Mouse (Mus musculus) retina, postnatal 1 day (tissue): ENCODE results near the gene Upk3bl.

Experiments
- DNase-seq: peaks from one replicate; pipeline ENCODE4 v3.0.0-alpha.2; 2012

Upk3bl gene

DNA sequence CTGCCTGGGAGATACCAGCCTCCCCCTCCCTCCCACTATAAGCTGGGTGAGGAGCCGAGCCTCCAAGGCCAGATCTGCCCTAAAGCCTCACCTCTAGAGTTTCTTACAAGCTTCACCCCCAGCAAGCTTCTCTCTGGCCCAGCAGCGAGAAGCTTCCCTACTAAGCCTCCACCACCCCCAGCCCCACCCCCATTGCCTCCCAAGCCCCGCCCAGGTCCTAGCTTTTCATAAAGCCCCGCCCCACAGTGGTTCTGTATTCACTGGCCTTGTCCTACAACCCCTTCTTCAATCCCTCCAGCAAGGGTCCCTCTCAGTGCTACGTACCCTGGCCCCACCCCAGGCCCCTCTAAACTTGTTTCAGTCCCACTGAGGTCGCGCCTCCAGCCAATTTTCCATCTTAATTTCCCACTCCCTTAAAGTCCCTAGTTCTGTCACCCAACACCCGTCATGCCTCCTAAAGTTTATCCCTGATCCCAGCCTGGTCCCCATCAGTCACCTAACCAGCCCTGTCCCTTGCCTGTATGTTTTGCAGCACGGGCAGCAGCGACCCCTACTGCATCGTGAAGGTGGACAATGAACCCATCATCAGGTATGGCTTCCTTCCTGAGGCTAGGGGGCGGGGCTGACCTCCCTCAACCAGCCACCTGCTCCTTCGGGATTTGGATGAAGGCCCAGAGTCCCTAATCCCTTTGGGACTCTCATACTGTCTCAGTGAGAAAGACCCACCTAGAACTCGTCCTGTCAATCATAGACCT is 34.7 kb downstream of the Upk3bl start:
- peak; percentile 43 for DNase-seq

DNA sequence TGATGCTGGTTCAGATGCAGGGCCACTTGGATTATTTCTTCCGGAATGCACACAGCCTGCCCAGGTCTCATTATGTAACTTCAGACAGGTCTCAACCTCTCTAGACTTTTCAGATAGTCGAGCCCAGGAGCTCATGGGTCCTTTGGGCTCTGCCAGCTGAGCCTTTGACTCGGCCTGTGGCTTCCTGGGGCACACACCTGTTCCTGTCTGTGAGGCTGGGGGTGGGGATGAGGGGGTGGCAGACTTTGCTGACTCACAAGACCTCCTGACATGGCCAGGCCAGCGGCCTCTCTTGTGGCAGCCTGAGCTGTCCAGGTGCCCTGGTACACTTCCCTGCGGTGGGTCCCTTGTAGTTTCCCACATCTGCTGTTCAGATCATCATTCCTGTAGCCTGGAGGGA is 37.6 kb downstream of the Upk3bl start:
- DNase-seq, result no peak

DNA sequence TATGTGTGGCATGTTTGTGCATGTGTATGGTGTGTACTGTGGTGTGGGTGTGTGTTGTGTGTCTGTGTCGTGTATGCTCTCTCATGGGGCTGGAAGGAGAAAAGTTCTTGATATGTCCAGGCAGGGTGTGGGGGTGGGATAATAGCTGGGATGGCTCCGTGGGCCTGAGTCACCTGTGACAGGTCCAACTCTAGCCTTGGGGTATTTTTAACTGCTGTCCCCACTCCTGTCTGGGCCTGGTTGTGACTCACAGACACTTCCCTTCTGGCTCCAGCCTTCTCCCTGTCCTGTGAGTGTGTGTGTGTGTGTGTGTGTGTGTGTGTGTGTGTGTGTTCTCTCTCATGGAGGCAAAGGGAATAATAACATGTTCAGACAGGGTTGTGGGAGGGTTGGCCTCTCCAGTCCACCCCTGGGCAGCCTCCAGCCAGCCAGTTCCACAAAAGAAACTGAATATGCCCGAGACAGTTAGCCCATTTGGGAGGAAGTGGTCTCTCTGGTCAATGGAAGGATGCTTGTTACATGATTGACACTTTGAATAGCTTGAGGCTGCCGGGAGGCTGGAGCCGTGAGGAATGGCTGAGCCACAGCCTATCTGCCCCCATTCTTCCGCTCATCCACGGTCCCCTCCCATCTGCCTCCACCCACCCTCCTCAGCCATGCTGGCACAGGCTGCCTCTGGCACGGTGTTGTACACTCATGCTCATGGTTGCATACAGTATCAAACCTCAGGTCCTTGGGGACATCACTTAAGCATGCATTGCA is 40.1 kb downstream of the Upk3bl start:
- DNase-seq, result no peak

DNA sequence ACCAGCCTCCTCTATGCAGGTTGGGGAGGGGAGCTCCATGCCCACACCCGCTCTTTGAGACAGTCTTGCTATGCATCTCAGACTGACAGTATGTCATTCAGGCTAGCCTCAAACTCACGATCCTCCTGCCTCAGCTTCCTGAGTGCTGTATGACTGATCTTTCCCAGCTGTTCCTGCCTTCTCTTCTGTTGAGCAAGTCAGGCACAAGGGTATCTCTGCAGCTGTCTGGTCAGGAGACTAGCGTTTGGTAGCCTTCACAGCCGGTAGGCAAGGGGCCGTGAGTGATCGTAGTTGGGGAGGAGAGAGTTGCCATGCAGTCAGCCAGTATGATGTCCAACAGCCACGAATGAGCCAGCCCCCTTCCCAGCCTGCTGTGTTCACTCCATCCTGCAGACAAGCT is 40.8 kb downstream of the Upk3bl start:
- no peak for DNase-seq

DNA sequence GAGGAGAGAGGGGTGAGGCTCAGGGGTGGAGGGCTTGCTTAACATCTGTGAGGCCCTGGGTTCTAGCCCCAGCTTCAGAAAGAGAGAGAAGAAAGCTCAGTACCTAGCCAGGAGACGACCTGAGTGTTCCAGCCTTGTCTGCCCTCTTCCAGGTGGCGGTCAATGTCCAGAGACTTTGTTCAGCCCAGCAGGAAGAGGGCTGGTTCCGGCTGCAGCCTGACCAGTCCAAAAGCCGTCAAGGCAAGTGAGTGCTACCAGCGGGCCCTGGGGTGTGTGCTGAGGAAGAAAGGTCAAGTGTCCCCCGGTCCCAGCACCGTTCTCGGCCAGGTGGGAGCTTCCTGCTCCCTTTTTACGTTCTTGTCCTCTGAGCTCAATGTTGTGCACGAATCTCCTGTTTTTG is 44.2 kb downstream of the Upk3bl start:
- no peak for DNase-seq

DNA sequence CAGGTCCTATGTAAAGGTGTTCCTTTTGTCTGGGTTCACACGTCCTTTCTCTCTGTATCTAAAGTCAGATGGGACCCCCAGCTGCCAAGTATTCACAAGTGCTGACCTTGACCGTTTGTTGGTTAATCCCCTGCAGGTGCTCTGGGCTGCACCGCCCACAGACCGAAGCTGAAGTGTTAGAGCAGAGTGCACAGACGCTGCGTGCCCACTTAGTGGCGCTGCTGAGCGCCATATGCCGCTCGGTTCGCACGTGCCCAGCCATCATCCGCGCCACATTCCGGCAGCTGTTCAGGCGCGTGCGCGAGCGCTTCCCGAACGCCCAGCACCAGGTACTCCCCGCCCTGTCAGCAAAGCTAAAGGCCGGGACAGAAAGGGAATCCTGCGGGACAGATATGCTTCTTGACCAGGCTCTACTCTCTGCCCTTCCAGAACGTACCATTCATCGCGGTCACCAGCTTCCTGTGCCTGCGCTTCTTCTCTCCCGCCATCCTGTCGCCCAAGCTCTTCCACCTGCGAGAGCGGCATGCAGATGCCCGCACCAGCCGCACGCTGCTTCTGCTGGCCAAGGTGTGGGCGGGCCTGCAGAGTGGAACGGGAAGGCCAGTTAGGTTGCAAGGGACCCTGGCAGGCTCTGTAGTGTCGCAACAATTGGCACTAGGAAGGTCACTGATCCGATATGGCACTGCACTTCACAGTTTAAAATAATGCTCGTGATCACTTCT is 48.0 kb downstream of the Upk3bl start:
- peak; percentile 88 for DNase-seq

DNA sequence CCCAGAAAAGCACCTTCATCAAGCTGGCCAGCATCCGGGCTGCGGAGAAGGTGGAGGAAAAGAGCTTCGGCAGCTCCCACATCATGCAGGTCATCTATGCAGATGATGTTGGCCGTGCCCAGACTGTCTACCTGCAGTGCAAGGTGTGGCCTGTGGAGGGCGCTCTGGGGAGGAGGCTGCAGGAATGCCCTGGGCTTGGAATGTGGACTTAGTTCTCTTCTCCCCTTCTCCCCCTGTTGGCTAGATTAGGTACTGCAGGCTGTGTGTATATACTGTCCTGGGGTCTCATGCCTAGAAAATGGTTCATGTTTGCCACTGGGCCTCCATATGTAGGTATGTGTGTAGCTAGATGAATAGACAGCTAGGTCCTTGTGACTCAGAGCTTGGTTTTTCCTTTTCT is 50.2 kb downstream of the Upk3bl start:
- peak; percentile 69 for DNase-seq

DNA sequence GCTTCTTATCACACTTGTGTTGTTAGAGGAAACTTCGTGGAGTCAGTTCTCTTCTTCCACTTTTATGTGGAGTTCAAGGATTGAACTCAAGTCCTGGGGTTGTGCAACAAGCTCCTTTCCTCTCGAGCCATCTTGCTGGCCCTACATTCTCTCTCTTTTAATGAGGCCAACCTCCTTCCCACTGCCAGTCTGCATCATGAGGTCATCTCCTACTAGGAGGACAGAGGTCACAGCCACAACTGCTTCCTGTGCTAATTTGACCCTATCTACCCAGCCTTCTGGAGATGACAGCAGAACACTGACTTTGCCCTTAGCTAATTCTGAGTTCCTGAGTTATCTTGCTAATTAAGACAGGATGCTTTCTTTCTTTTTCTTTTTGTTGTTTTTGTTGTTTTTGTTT is 54.2 kb downstream of the Upk3bl start:
- DNase-seq, result no peak

DNA sequence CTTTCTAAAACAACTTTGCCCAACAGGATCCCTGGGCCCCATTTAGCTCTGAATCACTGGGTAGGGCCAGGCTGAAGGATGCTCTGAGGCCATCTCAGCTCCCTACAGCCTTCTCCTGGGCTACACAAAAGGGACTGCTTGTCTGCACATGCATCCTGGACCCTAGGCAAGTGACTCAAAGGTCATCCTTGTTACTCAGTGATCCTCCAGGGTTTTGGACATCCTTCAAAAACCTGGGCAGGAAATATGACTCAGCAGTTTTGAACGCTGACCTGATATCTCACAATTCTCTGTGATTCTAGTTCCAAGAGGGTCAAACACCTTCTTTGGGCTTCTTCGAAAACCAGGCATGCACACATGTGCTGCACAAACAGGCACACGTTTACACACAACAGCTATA is 54.8 kb downstream of the Upk3bl start:
- DNase-seq, result no peak

DNA sequence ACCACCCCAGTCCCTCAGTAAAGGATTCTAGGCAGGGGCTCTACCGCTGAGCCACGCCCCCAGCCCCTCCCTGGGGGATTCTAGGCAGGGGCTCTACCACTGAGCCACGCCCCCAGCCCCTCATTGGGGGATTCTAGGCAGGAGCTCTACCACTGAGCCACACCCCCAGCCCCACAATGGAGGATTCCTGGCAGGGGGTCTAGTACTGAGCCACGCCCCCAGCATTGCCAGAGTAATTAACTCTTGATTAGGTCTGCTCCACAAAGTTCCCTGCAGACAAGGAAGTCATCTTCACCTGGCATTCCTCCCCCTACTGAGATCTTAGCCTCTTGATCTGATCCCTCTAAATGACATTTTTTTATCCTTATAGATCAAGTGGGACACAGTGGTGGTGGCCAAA is 59.3 kb downstream of the Upk3bl start:
- peak; percentile 37 for DNase-seq
